Mouse (Mus musculus) natural killer cell, adult 2 months (primary cell): Measurements from ENCODE around the gene Ly6f.
"Not testable (repeated sequence)": the region's sequence is repeated elsewhere in the genome, so short reads cannot be mapped to it uniquely, and the experiment has no call there.

ENCODE experiments used
- DNase-seq, 2 experiments: peaks; one replicate each; pipeline ENCODE4 v3.0.0; 2022; ENCODE audit warnings: low spot score in 2 of 2

Gene Ly6f

GRCm38 (mm10) chr15:75268121-75268520, at the start of gene Ly6f:
TSS of gene Ly6f (plus strand) at chr15:75268421.
- DNase-seq = no peak

- no peak for DNase-seq
These were observed 46.3 kb upstream of the Ly6f start for GRCm38 (mm10) chr15:75221942-75222341.

GRCm38 (mm10) chr15:75237736-75238288, 30.4 kb upstream of the Ly6f start:
- no peak for DNase-seq

GRCm38 (mm10) chr15:75240558-75240957, 27.7 kb upstream of the Ly6f start:
- no peak for DNase-seq

GRCm38 (mm10) chr15:75242756-75243640, 25.2 kb upstream of the Ly6f start:
- no peak for DNase-seq

- DNase-seq = no peak
These were observed 13.6 kb upstream of the Ly6f start for GRCm38 (mm10) chr15:75254671-75255070.

GRCm38 (mm10) chr15:75265863-75266262, 2.4 kb upstream of the Ly6f start:
- DNase-seq = no peak

GRCm38 (mm10) chr15:75266626-75267025, 1.6 kb upstream of the Ly6f start:
- DNase-seq = no peak

GRCm38 (mm10) chr15:75268916-75269829, 952 bp downstream of the Ly6f start:
- DNase-seq = no peak

GRCm38 (mm10) chr15:75270169-75270568, 1.9 kb downstream of the Ly6f start:
- DNase-seq = no peak

GRCm38 (mm10) chr15:75270691-75271362, 2.6 kb downstream of the Ly6f start:
- DNase-seq = no peak

- DNase-seq = no peak
These were observed 3.2 kb downstream of the Ly6f start for GRCm38 (mm10) chr15:75271426-75271825.

- DNase-seq = no peak
These were observed 3.7 kb downstream of the Ly6f start for GRCm38 (mm10) chr15:75271891-75272290.

GRCm38 (mm10) chr15:75281991-75282390, 13.8 kb downstream of the Ly6f start:
- not testable (repeated sequence) for DNase-seq

- not testable (repeated sequence) for DNase-seq
These were observed 18.3 kb downstream of the Ly6f start for GRCm38 (mm10) chr15:75286512-75286911.

- no peak for DNase-seq
These were observed 24.2 kb downstream of the Ly6f start for GRCm38 (mm10) chr15:75292377-75292776.

- no peak for DNase-seq
These were observed 25.7 kb downstream of the Ly6f start for GRCm38 (mm10) chr15:75293873-75294385.

- no peak for DNase-seq
These were observed 37.9 kb downstream of the Ly6f start for GRCm38 (mm10) chr15:75306101-75306500.

- no peak for DNase-seq
These were observed 41.0 kb downstream of the Ly6f start for GRCm38 (mm10) chr15:75309186-75309585.

- DNase-seq = no peak
These were observed 41.7 kb downstream of the Ly6f start for GRCm38 (mm10) chr15:75309946-75310345.

GRCm38 (mm10) chr15:75314421-75314820, 46.2 kb downstream of the Ly6f start:
- no peak for DNase-seq
